Mouse (Mus musculus) midbrain, embryonic 16.5 days (tissue): Measurements from ENCODE around the gene Artn. TPM values are rescaled to one million over a fixed set of nuclear protein-coding genes. Genes with fewer than 3 reads are reported as not detected.
A peak's percentile ranks its signal among the peaks of the same experiment; 100 is the strongest.

Experiments used
- ATAC-seq: fragments of 200-750 bp; cut with Nextera tagmentation; 2 replicates; pipeline ENCODE4 v1.8.0; 2017; ENCODE audit warnings: moderate TSS enrichment
- H3K27ac ChIP-seq: fragments of 300-500 bp; sonication (generic); 2 replicates; pipeline ENCODE4 v1.5.1; 2014; ENCODE audit warnings: mild to moderate bottlenecking, low read length, mixed read lengths
- H3K27me3 ChIP-seq: fragments of 300-500 bp; sonication (generic); 2 replicates; pipeline ENCODE4 v1.6.1; 2014; ENCODE audit warnings: low read depth, low read length, mixed read lengths; ENCODE audit not compliant: control insufficient read depth, insufficient read depth
- H3K36me3 ChIP-seq: fragments of 300-500 bp; sonication (generic); 2 replicates; pipeline ENCODE4 v1.6.1; 2014; ENCODE audit warnings: mild to moderate bottlenecking, low read length, moderate library complexity, mixed read lengths; ENCODE audit not compliant: control insufficient read depth, insufficient read depth
- H3K4me1 ChIP-seq: fragments of 300-500 bp; sonication (generic); 2 replicates; pipeline ENCODE4 v1.6.1; 2014; ENCODE audit warnings: mild to moderate bottlenecking, low read length, mixed read lengths; ENCODE audit not compliant: control insufficient read depth, insufficient read depth
- H3K4me2 ChIP-seq: fragments of 300-500 bp; sonication (generic); 2 replicates; pipeline ENCODE4 v1.6.1; 2014; ENCODE audit warnings: mild to moderate bottlenecking, low read length, mixed read lengths
- H3K4me3 ChIP-seq: fragments of 300-500 bp; sonication (generic); 2 replicates; pipeline ENCODE4 v1.5.1; 2014; ENCODE audit warnings: low read depth, mild to moderate bottlenecking, low read length, moderate library complexity, mixed read lengths
- H3K9ac ChIP-seq: fragments of 300-500 bp; sonication (generic); 2 replicates; pipeline ENCODE4 v1.6.1; 2014; ENCODE audit warnings: low read depth, low read length, mixed read lengths
- H3K9me3 ChIP-seq: fragments of 300-500 bp; sonication (generic); replicated peaks from 2 replicates; pipeline ENCODE4 v1.6.1; 2014; ENCODE audit warnings: mild to moderate bottlenecking, low read length, mixed read lengths; ENCODE audit not compliant: control insufficient read depth, poor library complexity, severe bottlenecking
- WGBS: fragments of 180-500 bp; shearing (Covaris S2); extraction: QIAGEN DNeasy Blood & Tissue Kit; methylation state at CpG from one replicate; pipeline ENCODE4 v1.1.7; 2014; 5-methylcytosine and 5-hydroxymethylcytosine counted together
- polyA plus RNA-seq: library from polyadenylated mRNA; unstranded; fragments of >200 nt; fragmentation: Nextera tagmentation; extraction: Ambion mirVana; gene quantifications from 2 replicates; pipeline ENCODE4 v1.2.1, GENCODE M21; 2015

The Artn gene
- polyA plus RNA-seq, 1 experiment from 2014 or later: 0.92 TPM

GRCm38 (mm10) chr4:117890031-117890430 lies 39.5 kb downstream of the Artn start:
- Histone ChIP-seq H3K27ac (no peak overlapping the region), H3K4me3 (no peak overlapping the region), H3K4me2 (no peak overlapping the region), H3K36me3 (peaks cover 7% of the 10 kb centered on the region), H3K27me3 (no peaks in the 10 kb centered on the region), H3K9ac (no peak overlapping the region), H3K4me1 (peaks cover 22% of the 10 kb centered on the region), H3K9me3 (no peaks in the 10 kb centered on the region)
- ATAC-seq: no peak
- WGBS: 93% methylated on average over 14 of the region's 14 CpGs

GRCm38 (mm10) chr4:117889471-117889870 lies 40.1 kb downstream of the Artn start:
- Histone ChIP-seq H3K27ac (no peak overlapping the region), H3K4me2 (no peak overlapping the region), H3K4me3 (no peak overlapping the region), H3K9ac (no peak overlapping the region), H3K4me1 (peaks cover 25% of the 10 kb centered on the region), H3K36me3 (peaks cover 6% of the 10 kb centered on the region), H3K9me3 (no peaks in the 10 kb centered on the region), H3K27me3 (no peaks in the 10 kb centered on the region)
- no peak for ATAC-seq
- 92% methylated on average over 15 of the region's 15 CpGs for WGBS

- H3K36me3 ChIP-seq: peaks cover 6% of the 10 kb centered on the region
- WGBS: 70% methylated on average over 2 of the region's 2 CpGs
- no peak for ATAC-seq
- no peaks in the 10 kb centered on the region for H3K27me3 ChIP-seq
- peak overlapping the region; percentile 92; the same call in 1 of the 2 replicates for H3K9ac ChIP-seq
- peak overlapping the region; percentile 72 for H3K4me2 ChIP-seq
- H3K4me3 ChIP-seq: no peak overlapping the region
- H3K27ac ChIP-seq: no peak overlapping the region
- peaks cover 37% of the 10 kb centered on the region for H3K4me1 ChIP-seq
- H3K9me3 ChIP-seq: no peaks in the 10 kb centered on the region
These were observed 41.6 kb downstream of the Artn start for GRCm38 (mm10) chr4:117887920-117888319.

- no peaks in the 10 kb centered on the region for H3K9me3 ChIP-seq
- peaks cover 39% of the 10 kb centered on the region for H3K4me1 ChIP-seq
- H3K27me3 ChIP-seq: no peaks in the 10 kb centered on the region
- peak within 1 kb of the TSS; percentile 70 for H3K27ac ChIP-seq
- peak; percentile 83 for ATAC-seq
- WGBS: under 1% methylated on average over 29 of the region's 37 CpGs
- H3K4me3 ChIP-seq: peak within 1 kb of the TSS; percentile 82
- peak within 1 kb of the TSS; percentile 88 for H3K4me2 ChIP-seq
- H3K36me3 ChIP-seq: peaks cover 6% of the 10 kb centered on the region
- H3K9ac ChIP-seq: peak within 1 kb of the TSS; percentile 92
These were observed 42.4 kb downstream of the Artn start, which contains the start of gene Atp6v0b for GRCm38 (mm10) chr4:117887133-117887532. Gene Atp6v0b, minus strand, starts transcription at chr4:117887333.

- H3K4me3 ChIP-seq: peak overlapping the region; percentile 82
These were observed 42.9 kb downstream of the Artn start for GRCm38 (mm10) chr4:117886644-117887043.

GRCm38 (mm10) chr4:117885994-117886393 lies 43.6 kb downstream of the Artn start:
- ATAC-seq: no peak
- Histone ChIP-seq H3K4me1 (peaks cover 43% of the 10 kb centered on the region), H3K27me3 (no peaks in the 10 kb centered on the region), H3K36me3 (peaks cover 6% of the 10 kb centered on the region), H3K9me3 (no peaks in the 10 kb centered on the region), H3K4me3 (peak overlapping the region; percentile 82), H3K4me2 (peak overlapping the region; percentile 88), H3K9ac (peak overlapping the region; percentile 92; the same call in 1 of the 2 replicates), H3K27ac (no peak overlapping the region)
- 83% methylated on average over 9 of the region's 9 CpGs for WGBS

More at GRCm38 (mm10) chr4:117886644-117887043, 42.9 kb downstream of the Artn start:
- peak overlapping the region; percentile 70 for H3K27ac ChIP-seq
- peak overlapping the region; percentile 88 for H3K4me2 ChIP-seq
- H3K9ac ChIP-seq: peak overlapping the region; percentile 92
- peaks cover 44% of the 10 kb centered on the region for H3K4me1 ChIP-seq
- no peaks in the 10 kb centered on the region for H3K27me3 ChIP-seq
- H3K9me3 ChIP-seq: no peaks in the 10 kb centered on the region
- peaks cover 6% of the 10 kb centered on the region for H3K36me3 ChIP-seq
- ATAC-seq: no peak; the same call in 1 of the 2 replicates
- 2% methylated on average over 21 of the region's 24 CpGs for WGBS

GRCm38 (mm10) chr4:117885093-117885492 lies 44.5 kb downstream of the Artn start:
- no peak overlapping the region for H3K4me3 ChIP-seq
- WGBS: 96% methylated on average over 10 of the region's 10 CpGs
- no peaks in the 10 kb centered on the region for H3K9me3 ChIP-seq
- peaks cover 48% of the 10 kb centered on the region for H3K4me1 ChIP-seq
- no peak for ATAC-seq
- peaks cover 8% of the 10 kb centered on the region for H3K36me3 ChIP-seq
- H3K4me2 ChIP-seq: no peak overlapping the region
- H3K27me3 ChIP-seq: no peaks in the 10 kb centered on the region
- H3K9ac ChIP-seq: no peak overlapping the region
- no peak overlapping the region for H3K27ac ChIP-seq

GRCm38 (mm10) chr4:117884146-117884545 lies 45.4 kb downstream of the Artn start:
- Histone ChIP-seq H3K27me3 (no peaks in the 10 kb centered on the region), H3K9me3 (no peaks in the 10 kb centered on the region), H3K4me3 (peak overlapping the region; percentile 82), H3K36me3 (peaks cover 8% of the 10 kb centered on the region), H3K27ac (no peak overlapping the region), H3K4me2 (peak overlapping the region; percentile 81), H3K9ac (no peak overlapping the region), H3K4me1 (peaks cover 52% of the 10 kb centered on the region)
- 93% methylated on average over 1 of the region's 1 CpGs for WGBS
- ATAC-seq: no peak

GRCm38 (mm10) chr4:117882701-117883691 lies 46.6 kb downstream of the Artn start, which contains the start of gene B4galt2:
Gene B4galt2, minus strand, starts transcription at chr4:117883487.
- Histone ChIP-seq H3K36me3 (peaks cover 13% of the 10 kb centered on the region; the same call in 1 of the 2 replicates), H3K4me1 (peaks cover 52% of the 10 kb centered on the region), H3K27ac (peak within 1 kb of the TSS; percentile 83), H3K9me3 (no peaks in the 10 kb centered on the region), H3K9ac (peak within 1 kb of the TSS; percentile 98), H3K4me2 (peak within 1 kb of the TSS; percentile 81), H3K27me3 (no peaks in the 10 kb centered on the region), H3K4me3 (peak within 1 kb of the TSS; percentile 82)
- 0% methylated on average over 67 of the region's 103 CpGs for WGBS
- ATAC-seq: peak; percentile 46
